In the genomic region with DNA sequence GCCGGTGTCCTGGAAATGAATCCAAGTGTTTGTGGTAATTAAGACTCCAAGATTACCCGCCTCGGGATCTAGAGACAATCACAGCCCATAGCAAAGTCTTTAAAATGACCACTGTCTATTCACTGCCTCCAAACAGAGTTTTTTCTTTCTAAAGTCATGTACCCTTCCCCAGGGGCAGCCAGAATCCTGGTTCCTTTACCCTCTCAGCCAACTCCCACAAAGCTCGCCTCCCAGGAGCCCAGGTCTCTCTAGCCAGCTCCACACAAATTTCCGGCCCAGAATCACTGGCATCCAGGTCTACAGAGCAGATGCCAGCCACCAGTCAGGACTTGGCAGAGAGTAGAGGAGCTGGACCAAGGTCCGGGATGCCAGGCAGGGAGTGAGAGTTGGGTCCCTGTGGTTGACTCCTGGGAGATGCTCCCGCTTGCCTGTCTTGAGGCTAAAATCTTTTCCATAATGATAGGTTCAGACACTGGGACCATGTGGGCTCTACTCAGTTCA, we compare ENCODE assay signal across 25 mouse cellular contexts. TPM values are rescaled to one million over a fixed set of nuclear protein-coding genes. Genes with fewer than 3 reads are reported as not detected.
DNase-seq lines count a peak whose midpoint lies in the region; ATAC-seq lines count a peak whose summit lies in the region.
"Had no signal": no experiment of that assay in that cellular context is flagged by ENCODE, and none has a peak within 500 bp of the region (broad histone marks: within the 10 kb centered on the region; RNA-seq: fewer than 3 reads in every experiment).

No protein-coding gene starts in this region.

- H3K9ac ChIP-seq in hindbrain, embryonic 12.5 days = peak overlapping the region; percentile 71; the same call in 1 of the 2 replicates
- peak overlapping the region; percentile 71 for H3K9ac ChIP-seq in hindbrain, embryonic 14.5 days
- peak overlapping the region; percentile 94 for H3K9ac ChIP-seq in kidney, embryonic 14.5 days (ENCODE audit: low read depth, low read length)
- H3K9ac ChIP-seq in forebrain, embryonic 16.5 days (replicated peaks; ENCODE audit: low read depth, low read length) = no peak overlapping the region
- H3K9ac ChIP-seq: forebrain, embryonic 15.5 days; limb, embryonic 12.5 days; liver, postnatal 0 days; midbrain, embryonic 12.5 days had no signal

- no peak overlapping the region for H3K27ac ChIP-seq in hindbrain, embryonic 12.5 days
- H3K27ac ChIP-seq in hindbrain, embryonic 14.5 days = peak overlapping the region; percentile 29; the same call in 1 of the 2 replicates
- H3K27ac ChIP-seq in kidney, embryonic 14.5 days (ENCODE audit: low read depth, low read length) = 0 out of 2 replicates have a peak overlapping the region, but pooled peaks have one; percentile 37
- H3K27ac ChIP-seq in forebrain, embryonic 16.5 days (ENCODE audit: low read length) = no peak overlapping the region
- H3K27ac ChIP-seq: embryonic facial prominence, embryonic 10.5 days; forebrain, embryonic 15.5 days; left cerebral cortex, adult 2 months; limb, embryonic 12.5 days; midbrain, embryonic 12.5 days; stomach, postnatal 0 days had no signal

- 0 out of 2 replicates have a peak, but pooled peaks cover 3% of the 10 kb centered on the region for H3K36me3 ChIP-seq in hindbrain, embryonic 12.5 days
- H3K36me3 ChIP-seq in hindbrain, embryonic 14.5 days (replicated peaks; ENCODE audit: control insufficient read depth, insufficient read depth) = no peaks in the 10 kb centered on the region
- H3K36me3 ChIP-seq in kidney, embryonic 14.5 days (ENCODE audit: control insufficient read depth, insufficient read depth, low read length) = peaks cover 65% of the 10 kb centered on the region
- no peaks in the 10 kb centered on the region for H3K36me3 ChIP-seq in forebrain, embryonic 16.5 days (ENCODE audit: control insufficient read depth, insufficient read depth)
- H3K36me3 ChIP-seq: embryonic facial prominence, embryonic 10.5 days; forebrain, embryonic 15.5 days; G1E; limb, embryonic 12.5 days; midbrain, embryonic 12.5 days had no signal

- H3K4me3 ChIP-seq in hindbrain, embryonic 12.5 days = peak overlapping the region; percentile 33
- H3K4me3 ChIP-seq in hindbrain, embryonic 14.5 days (replicated peaks; ENCODE audit: low read length) = peak overlapping the region; percentile 47
- H3K4me3 ChIP-seq in kidney, embryonic 14.5 days (ENCODE audit: low read length) = peak overlapping the region; percentile 71
- H3K4me3 ChIP-seq in forebrain, embryonic 16.5 days (replicated peaks; ENCODE audit: low read length) = no peak overlapping the region
- H3K4me3 ChIP-seq: forebrain, embryonic 15.5 days; left cerebral cortex, adult 2 months; limb, embryonic 12.5 days; midbrain, embryonic 12.5 days had no signal

- H3K4me2 ChIP-seq in hindbrain, embryonic 12.5 days (replicated peaks) = peak overlapping the region; percentile 65
- H3K4me2 ChIP-seq in hindbrain, embryonic 14.5 days (replicated peaks) = peak overlapping the region; percentile 44
- peak overlapping the region; percentile 66 for H3K4me2 ChIP-seq in kidney, embryonic 14.5 days (replicated peaks; ENCODE audit: low read depth, low read length)
- no peak overlapping the region for H3K4me2 ChIP-seq in forebrain, embryonic 16.5 days (ENCODE audit: low read length)
- H3K4me2 ChIP-seq: forebrain, embryonic 15.5 days; limb, embryonic 12.5 days; liver, embryonic 11.5 days; midbrain, embryonic 12.5 days had no signal

- ATAC-seq in hindbrain, embryonic 12.5 days (ENCODE audit: low FRiP score) = no peak
- ATAC-seq in hindbrain, embryonic 14.5 days (ENCODE audit: low FRiP score) = no peak
- ATAC-seq in kidney, embryonic 14.5 days (ENCODE audit: low FRiP score, low TSS enrichment) = no peak
- ATAC-seq in forebrain, embryonic 16.5 days = no peak
- ATAC-seq: forebrain, embryonic 15.5 days; inflammation-experienced regulatory T-cells, adult 6 months; liver, postnatal 0 days; lung, postnatal 0 days; Patski had no signal

- DNase-seq in hindbrain, embryonic 14.5 days (ENCODE audit: low spot score) = no peak
- DNase-seq in neural tube, embryonic 10.5 days (ENCODE audit: extremely low spot score, low spot score) = peak; percentile 35
- DNase-seq in lung, postnatal 14 days = no peak
- DNase-seq in spleen, postnatal 14 days (ENCODE audit: low spot score in 2 of 2) = no peak
- DNase-seq: B cell, adult 2 months; cerebellum, adult 11 months; cerebellum, adult 9-11 months; layer of hippocampus, adult 9-11 months; liver, postnatal 0 days; right cerebral cortex, adult 18-20 months had no signal

- H3K4me1 ChIP-seq in hindbrain, embryonic 12.5 days = peaks cover 10% of the 10 kb centered on the region
- no peaks in the 10 kb centered on the region for H3K4me1 ChIP-seq in hindbrain, embryonic 14.5 days (replicated peaks; ENCODE audit: control insufficient read depth, insufficient read depth, low read length)
- H3K4me1 ChIP-seq in kidney, embryonic 14.5 days (ENCODE audit: control insufficient read depth, insufficient read depth, low read length) = peaks cover 10% of the 10 kb centered on the region; the same call in 1 of the 2 replicates
- H3K4me1 ChIP-seq in forebrain, embryonic 16.5 days (replicated peaks; ENCODE audit: control insufficient read depth, insufficient read depth, low read length) = peaks cover 8% of the 10 kb centered on the region

- WGBS in hindbrain, embryonic 12.5 days = 55% methylated on average over 7 of the region's 7 CpGs
- WGBS in hindbrain, embryonic 14.5 days = 48% methylated on average over 7 of the region's 7 CpGs
- WGBS in kidney, embryonic 14.5 days = 43% methylated on average over 7 of the region's 7 CpGs
- WGBS in forebrain, embryonic 16.5 days = 52% methylated on average over 7 of the region's 7 CpGs

- no peaks in the 10 kb centered on the region for H3K9me3 ChIP-seq in hindbrain, embryonic 12.5 days (replicated peaks)
- H3K9me3 ChIP-seq in hindbrain, embryonic 14.5 days (ENCODE audit: control insufficient read depth, low read length) = no peaks in the 10 kb centered on the region
- no peaks in the 10 kb centered on the region for H3K9me3 ChIP-seq in kidney, embryonic 14.5 days (ENCODE audit: control insufficient read depth, low read length)
- no peaks in the 10 kb centered on the region for H3K9me3 ChIP-seq in forebrain, embryonic 16.5 days (ENCODE audit: control insufficient read depth, low read length)
- H3K9me3 ChIP-seq: embryonic facial prominence, embryonic 10.5 days; forebrain, embryonic 15.5 days; limb, embryonic 12.5 days; midbrain, embryonic 12.5 days had no signal

- peaks cover 74% of the 10 kb centered on the region for H3K27me3 ChIP-seq in hindbrain, embryonic 12.5 days
- H3K27me3 ChIP-seq in hindbrain, embryonic 14.5 days (ENCODE audit: control insufficient read depth, insufficient read depth, low read length) = peaks cover 53% of the 10 kb centered on the region
- peaks cover 43% of the 10 kb centered on the region for H3K27me3 ChIP-seq in kidney, embryonic 14.5 days (ENCODE audit: control insufficient read depth, insufficient read depth, low read length)
- H3K27me3 ChIP-seq in forebrain, embryonic 16.5 days (replicated peaks; ENCODE audit: control insufficient read depth, insufficient read depth, low read length) = peaks cover 41% of the 10 kb centered on the region
- H3K27me3 ChIP-seq: Patski had no signal

RNA-seq across cellular contexts. Expression of a gene that starts 6.3 kb away (rescaled TPM):
- polyA plus RNA-seq in hindbrain, embryonic 12.5 days (2016; fragmentation: Nextera tagmentation; extraction: Ambion mirVana) = 15.1 and 18.6 TPM in 2 replicates
- polyA plus RNA-seq in hindbrain, embryonic 14.5 days (2014; fragmentation: Nextera tagmentation; extraction: Ambion mirVana) = 18.7 and 22.1 TPM in 2 replicates
- 43.3 and 55.9 TPM in 2 replicates for polyA plus RNA-seq in kidney, embryonic 14.5 days (2014; fragmentation: Nextera tagmentation; extraction: Ambion mirVana)
- 0.07 TPM in 1 of 2 replicates, not detected in the other for polyA plus RNA-seq in forebrain, embryonic 16.5 days (2015; fragmentation: Nextera tagmentation; extraction: Ambion mirVana)
- polyA plus RNA-seq: G1E; heart, embryonic 14.5 days; inflammation-experienced regulatory T-cells, adult 6 months; limb, embryonic 12.5 days; liver, embryonic 11.5 days; liver, postnatal 0 days; lung, postnatal 0 days; stomach, postnatal 0 days had no signal

Comparison
In these comparisons a context has a peak if more than half of its experiments do, and no peak if none do; other contexts are left out.
1. H3K27ac ChIP-seq: peak in hindbrain, embryonic 14.5 days (single experiment) and kidney, embryonic 14.5 days (single experiment); none in hindbrain, embryonic 12.5 days (single experiment) and forebrain, embryonic 16.5 days (single experiment).
2. RNA of a gene that starts 6.3 kb away (polyA plus RNA-seq): 43.3 to 55.9 TPM in kidney, embryonic 14.5 days, 18.7 to 22.1 TPM in hindbrain, embryonic 14.5 days and 15.1 to 18.6 TPM in hindbrain, embryonic 12.5 days; 0.07 TPM in forebrain, embryonic 16.5 days; every median in the first group is over 10 times any median in the second.